Mouse (Mus musculus) testis, adult 2 months (tissue): ENCODE results near the gene Ppp1cc. TPM values are rescaled to one million over a fixed set of nuclear protein-coding genes. Genes with fewer than 3 reads are reported as not detected.
"Not testable (repeated sequence)": the region's sequence is repeated elsewhere in the genome, so short reads cannot be mapped to it uniquely, and the experiment has no call there.

Experiments used
- H3K27ac ChIP-seq: fragments of 200-500 bp; 2 replicates; pipeline ENCODE4 v1.5.1; 2012; ENCODE audit warnings: low read depth, low read length; ENCODE audit not compliant: control insufficient read depth, insufficient read depth
- H3K27me3 ChIP-seq: fragments of 200-500 bp; 2 replicates; pipeline ENCODE4 v1.6.1; 2012; ENCODE audit warnings: mild to moderate bottlenecking, low read length, moderate library complexity; ENCODE audit not compliant: control insufficient read depth, insufficient read depth
- H3K36me3 ChIP-seq: fragments of 200-500 bp; 2 replicates; pipeline ENCODE4 v1.6.1; 2012; ENCODE audit warnings: mild to moderate bottlenecking, low read length; ENCODE audit not compliant: control insufficient read depth, insufficient read depth
- H3K4me1 ChIP-seq: fragments of 200-500 bp; 2 replicates; pipeline ENCODE4 v1.6.1; 2012; ENCODE audit warnings: low read length; ENCODE audit not compliant: control insufficient read depth, insufficient read depth
- H3K4me3 ChIP-seq: fragments of 200-500 bp; 2 replicates; pipeline ENCODE4 v1.5.1; 2012; ENCODE audit warnings: low read depth, mild to moderate bottlenecking, low read length, moderate library complexity, mixed read lengths; ENCODE audit not compliant: control insufficient read depth
- CTCF ChIP-seq: fragments of 200-500 bp; IDR thresholded peaks from 2 replicates; pipeline ENCODE4 v1.5.1; 2012; ENCODE audit warnings: low read depth, mild to moderate bottlenecking, inconsistent platforms, low read length, moderate library complexity; ENCODE audit not compliant: control insufficient read depth, insufficient read depth, insufficient replicate concordance
- POLR2A ChIP-seq: fragments of 200-500 bp; IDR thresholded peaks from 2 replicates; pipeline ENCODE4 v1.6.1; 2012; ENCODE audit warnings: low read depth, mild to moderate bottlenecking, inconsistent platforms, low read length, moderate library complexity; ENCODE audit not compliant: control insufficient read depth
- polyA plus RNA-seq: library from polyadenylated mRNA; depleted of rRNA; stranded (reverse); fragments of >200 nt; gene quantifications from 2 replicates; pipeline ENCODE4 v1.2.3, GENCODE M21; 2012

The Ppp1cc gene
- polyA plus RNA-seq, 1 experiment, result 524 TPM

DNA sequence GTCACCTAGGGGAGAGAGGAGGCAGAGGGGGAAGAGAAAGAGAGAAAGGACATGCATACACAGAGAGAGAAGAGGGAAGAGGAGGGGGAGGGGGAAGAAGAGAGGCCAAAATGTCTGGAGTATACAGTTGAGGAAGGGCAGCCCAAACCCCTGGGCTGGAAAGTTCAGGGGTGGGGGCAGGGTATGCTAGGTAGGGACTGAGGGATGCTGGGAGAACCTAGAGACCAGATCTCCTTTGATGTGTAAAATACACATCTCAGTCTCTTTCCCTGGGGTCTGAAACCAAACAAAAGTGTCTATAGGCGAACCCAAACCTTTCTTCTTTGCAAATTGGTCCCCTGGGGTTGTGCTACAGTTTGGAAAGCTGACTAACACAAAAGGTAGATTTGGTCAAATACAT is 10.0 kb upstream of the Ppp1cc start:
- no peaks in the 10 kb centered on the region for H3K27me3 ChIP-seq
- H3K4me1 ChIP-seq, result peaks cover 24% of the 10 kb centered on the region
- TF ChIP-seq POLR2A (no peak), CTCF (no peak)
- no peak overlapping the region for H3K27ac ChIP-seq
- no peaks in the 10 kb centered on the region for H3K36me3 ChIP-seq
- no peak overlapping the region for H3K4me3 ChIP-seq

DNA sequence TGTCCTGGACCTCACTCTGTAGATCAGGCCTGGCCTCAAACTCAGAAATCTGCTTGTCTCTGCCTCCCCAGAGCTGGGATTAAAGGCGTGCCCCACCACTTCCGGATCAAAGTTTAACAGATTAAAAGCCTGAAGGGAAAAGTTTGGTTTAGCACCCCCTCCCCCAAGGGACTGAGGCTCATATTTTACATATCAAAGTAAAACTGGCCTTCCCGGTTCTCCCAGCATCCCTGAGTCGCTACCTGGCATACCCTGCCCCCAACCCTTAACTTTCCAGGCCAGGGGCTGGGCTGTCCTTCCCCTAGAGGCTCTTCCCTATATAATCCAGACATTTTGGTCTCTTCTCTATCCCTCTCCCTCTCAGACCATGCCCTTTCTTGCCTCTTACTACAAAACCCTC is 8.8 kb upstream of the Ppp1cc start:
- no peak overlapping the region for H3K4me3 ChIP-seq

DNA sequence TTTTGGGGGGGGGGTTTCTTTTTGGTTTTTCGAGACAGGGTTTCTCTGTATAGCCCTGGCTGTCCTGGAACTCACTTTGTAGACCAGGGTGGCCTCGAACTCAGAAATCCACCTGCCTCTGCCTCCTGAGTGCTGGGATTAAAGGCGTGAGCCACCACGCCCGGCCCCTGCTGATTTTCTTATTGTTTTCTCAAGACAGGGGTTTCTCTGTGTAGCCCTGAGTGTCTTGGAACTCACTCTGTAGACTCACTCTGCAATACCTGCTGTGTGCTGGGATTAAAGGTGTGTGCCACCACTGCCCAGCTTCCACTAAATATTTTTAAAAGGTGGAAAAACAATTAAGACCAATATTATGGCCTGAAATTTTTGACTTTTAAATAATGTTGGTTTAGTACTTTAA is 5.6 kb upstream of the Ppp1cc start:
- not testable (repeated sequence) for H3K36me3 ChIP-seq, H3K27ac ChIP-seq, H3K4me3 ChIP-seq, H3K27me3 ChIP-seq
- peaks cover 26% of the 10 kb centered on the region for H3K4me1 ChIP-seq

More for the DNA sequence above, 8.8 kb upstream of the Ppp1cc start:
- H3K27me3 ChIP-seq, result no peaks in the 10 kb centered on the region
- H3K36me3 ChIP-seq, result no peaks in the 10 kb centered on the region
- peaks cover 24% of the 10 kb centered on the region for H3K4me1 ChIP-seq
- TF ChIP-seq POLR2A (no peak), CTCF (no peak)
- no peak overlapping the region for H3K27ac ChIP-seq

DNA sequence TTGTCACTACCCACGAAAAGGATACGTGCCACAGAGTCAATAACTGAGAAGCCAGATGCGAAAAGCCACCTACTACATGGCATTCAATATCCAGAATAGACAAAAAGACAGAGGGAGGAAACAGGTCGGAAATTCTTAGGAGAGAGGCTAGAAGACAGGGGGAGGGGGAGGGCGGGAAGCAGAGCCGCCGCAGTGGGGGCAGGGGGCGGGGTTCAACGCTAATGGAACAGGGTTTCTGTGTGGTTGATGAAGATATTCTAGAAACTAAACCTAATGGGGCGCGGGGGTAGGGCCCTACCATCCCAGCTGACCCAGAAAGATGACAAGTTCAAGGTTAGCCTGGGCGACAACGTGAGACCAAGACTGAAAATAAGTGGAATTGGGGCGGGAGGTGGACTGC is 4.1 kb upstream of the Ppp1cc start:
- TF ChIP-seq CTCF (no peak), POLR2A (no peak)

DNA sequence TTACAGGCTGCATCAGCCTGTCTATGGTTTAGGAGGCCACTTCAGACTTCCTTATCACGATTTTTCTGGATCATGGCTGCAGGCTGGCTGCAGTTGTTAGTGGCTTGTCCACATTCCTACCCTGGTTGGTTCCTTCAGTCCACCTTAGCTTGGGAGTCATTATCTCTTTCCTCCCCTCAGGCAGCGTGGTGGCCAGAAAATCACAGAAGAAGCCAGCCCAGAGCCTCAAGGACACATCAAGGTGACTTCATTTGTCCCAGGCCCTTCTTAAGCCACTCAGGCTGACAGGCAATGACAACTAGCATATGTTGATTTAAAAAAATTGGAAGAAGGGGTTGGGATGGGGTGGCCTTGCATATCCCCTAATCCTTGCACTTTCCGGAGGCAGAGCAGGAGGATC is 3.3 kb upstream of the Ppp1cc start:
- peaks cover 18% of the 10 kb centered on the region for H3K4me1 ChIP-seq
- H3K27me3 ChIP-seq, result no peaks in the 10 kb centered on the region
- no peak for TF ChIP-seq CTCF
- TF ChIP-seq POLR2A, result no peak
- no peaks in the 10 kb centered on the region for H3K36me3 ChIP-seq
- H3K4me3 ChIP-seq, result no peak overlapping the region
- H3K27ac ChIP-seq, result peak overlapping the region; percentile 25

More for the DNA sequence above, 4.1 kb upstream of the Ppp1cc start:
- H3K4me3 ChIP-seq, result no peak overlapping the region
- peaks cover 18% of the 10 kb centered on the region for H3K4me1 ChIP-seq
- no peak overlapping the region for H3K27ac ChIP-seq
- no peaks in the 10 kb centered on the region for H3K27me3 ChIP-seq
- no peaks in the 10 kb centered on the region for H3K36me3 ChIP-seq

DNA sequence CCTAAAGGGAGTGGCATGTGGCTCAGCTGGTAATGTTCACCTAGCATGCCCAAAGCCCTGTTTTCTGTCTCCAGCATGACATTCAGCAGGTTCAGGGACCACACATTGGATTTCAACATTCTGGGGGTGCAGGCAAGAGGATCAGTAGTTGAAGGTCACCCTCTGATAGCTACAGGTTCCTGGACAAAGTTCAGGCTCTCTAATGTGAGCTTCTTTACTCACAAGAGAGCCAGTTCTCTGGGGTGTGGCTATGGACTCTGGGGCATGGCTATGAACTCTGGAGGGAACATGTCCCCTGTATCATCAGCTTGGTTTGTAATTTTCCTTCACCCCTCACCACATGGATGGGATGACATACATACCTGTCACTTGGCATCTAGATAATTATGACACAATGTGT is 2.5 kb upstream of the Ppp1cc start:
- H3K4me1 ChIP-seq, result peaks cover 18% of the 10 kb centered on the region
- TF ChIP-seq POLR2A, result no peak
- TF ChIP-seq CTCF, result no peak
- H3K27ac ChIP-seq, result peak overlapping the region; percentile 49
- no peak overlapping the region for H3K4me3 ChIP-seq
- no peaks in the 10 kb centered on the region for H3K36me3 ChIP-seq
- no peaks in the 10 kb centered on the region for H3K27me3 ChIP-seq

DNA sequence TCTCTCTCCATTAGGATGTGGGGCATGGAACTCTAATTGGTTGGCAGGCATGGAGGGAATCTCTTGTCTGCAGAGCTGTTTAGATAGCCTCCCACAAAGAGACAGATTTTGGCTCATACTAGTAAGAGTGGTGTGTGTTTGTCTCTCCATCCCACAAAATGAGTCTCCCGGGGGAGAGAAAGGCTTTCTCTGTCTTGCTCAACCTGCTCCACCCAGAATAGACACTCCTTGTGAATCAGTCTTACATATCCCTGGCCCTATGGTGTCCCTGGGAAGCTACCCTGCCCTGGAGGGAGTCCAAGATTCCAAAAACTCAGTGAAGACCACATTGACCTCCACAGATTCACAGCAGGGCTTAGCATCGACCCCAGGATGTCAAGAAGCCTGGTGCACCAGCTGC is 1.6 kb upstream of the Ppp1cc start:
- TF ChIP-seq POLR2A, result no peak
- no peak for TF ChIP-seq CTCF
- Histone ChIP-seq H3K4me1 (peaks cover 18% of the 10 kb centered on the region), H3K36me3 (no peaks in the 10 kb centered on the region; the same call in 1 of the 2 replicates), H3K27ac (peak overlapping the region; percentile 58), H3K4me3 (peak overlapping the region; percentile 38), H3K27me3 (no peaks in the 10 kb centered on the region)

DNA sequence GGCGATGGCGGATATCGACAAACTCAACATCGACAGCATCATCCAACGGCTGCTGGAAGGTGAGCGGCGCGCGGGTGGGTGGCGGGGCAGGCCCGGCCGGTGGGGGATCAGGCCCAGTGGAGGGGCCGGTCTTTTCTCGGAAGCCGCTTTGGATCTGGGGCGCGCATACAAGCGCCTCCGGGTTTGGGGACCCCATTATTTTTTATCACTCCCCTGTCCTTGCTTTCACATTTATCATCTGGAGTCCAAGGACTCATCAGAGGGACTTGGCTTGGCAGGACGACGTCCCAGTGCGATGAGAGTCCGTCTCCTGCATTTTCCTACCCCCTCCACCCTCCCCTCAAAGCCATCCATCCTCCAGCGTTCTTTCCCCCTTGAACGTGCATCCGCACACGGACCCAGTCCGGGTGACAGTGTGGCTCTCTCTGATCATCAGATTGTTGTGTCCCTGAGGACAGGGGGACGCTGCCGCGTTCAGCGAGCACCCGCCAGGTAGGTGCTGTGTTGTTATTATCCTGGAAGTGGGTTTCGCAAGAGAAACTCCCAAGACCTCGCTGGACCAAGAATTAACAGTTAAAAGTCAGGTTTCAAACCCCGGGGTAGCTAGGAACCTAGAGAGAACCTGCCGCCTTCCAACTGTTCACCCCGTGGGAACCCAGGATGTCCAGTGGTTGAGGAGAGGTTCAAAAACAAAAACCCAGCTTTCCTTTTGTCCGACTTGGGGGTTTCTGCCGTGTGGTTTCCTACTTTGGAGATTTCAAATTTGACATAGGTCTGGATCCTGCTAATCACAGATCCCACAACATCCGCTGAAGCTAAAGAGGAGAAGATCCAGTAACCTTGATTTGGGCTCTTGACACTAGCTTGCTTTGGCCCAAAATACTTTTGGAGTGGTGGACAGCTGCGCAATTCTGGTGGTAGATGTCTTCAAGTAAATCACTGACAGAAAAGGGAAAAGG is 758 bp downstream of the Ppp1cc start:
- H3K27ac ChIP-seq, result peak overlapping the region; percentile 69
- TF ChIP-seq CTCF, result no peak
- peak; percentile 19; the same call in 1 of the 2 replicates for TF ChIP-seq POLR2A
- H3K27me3 ChIP-seq, result no peaks in the 10 kb centered on the region
- peak overlapping the region; percentile 87 for H3K4me3 ChIP-seq
- no peaks in the 10 kb centered on the region; the same call in 1 of the 2 replicates for H3K36me3 ChIP-seq
- peaks cover 22% of the 10 kb centered on the region for H3K4me1 ChIP-seq
